Mouse (Mus musculus) limb, embryonic 15.5 days (tissue): ENCODE data around the gene Hcrtr2. TPM values are rescaled to one million over a fixed set of nuclear protein-coding genes. Genes with fewer than 3 reads are reported as not detected.

ENCODE experiments used
- ATAC-seq: fragments of 200-750 bp; cut with Nextera tagmentation; 2 replicates; pipeline ENCODE4 v1.8.0; 2017; ENCODE audit warnings: low read depth, moderate TSS enrichment; ENCODE audit not compliant: insufficient number of reproducible peaks, low FRiP score, low TSS enrichment
- H3K27ac ChIP-seq: fragments of 300-500 bp; sonication (generic); 2 replicates; pipeline ENCODE4 v1.5.1; 2015; ENCODE audit warnings: moderate library complexity, mild to moderate bottlenecking, inconsistent platforms
- H3K27me3 ChIP-seq: fragments of 300-500 bp; sonication (generic); 2 replicates; pipeline ENCODE4 v1.6.1; 2015; ENCODE audit warnings: inconsistent platforms
- H3K36me3 ChIP-seq: fragments of 300-500 bp; sonication (generic); 2 replicates; pipeline ENCODE4 v1.6.1; 2015; ENCODE audit warnings: inconsistent platforms
- H3K4me1 ChIP-seq: fragments of 300-500 bp; sonication (generic); 2 replicates; pipeline ENCODE4 v1.6.1; 2015; ENCODE audit warnings: inconsistent platforms
- H3K4me2 ChIP-seq: fragments of 300-500 bp; sonication (generic); 2 replicates; pipeline ENCODE4 v1.6.1; 2015; ENCODE audit warnings: mild to moderate bottlenecking, inconsistent platforms
- H3K4me3 ChIP-seq: fragments of 300-500 bp; sonication (generic); 2 replicates; pipeline ENCODE4 v1.5.1; 2015; ENCODE audit warnings: mild to moderate bottlenecking, inconsistent platforms
- H3K9ac ChIP-seq: fragments of 300-500 bp; sonication (generic); 2 replicates; pipeline ENCODE4 v1.6.1; 2015; ENCODE audit warnings: inconsistent platforms
- H3K9me3 ChIP-seq: fragments of 300-500 bp; sonication (generic); 2 replicates; pipeline ENCODE4 v1.6.1; 2016; ENCODE audit warnings: inconsistent platforms
- WGBS: fragments of 180-500 bp; shearing (Covaris S2); methylation state at CpG from one replicate; pipeline ENCODE4 v1.1.7; 2015; 5-methylcytosine and 5-hydroxymethylcytosine counted together
- polyA plus RNA-seq: library from polyadenylated mRNA; unstranded; fragments of >200 nt; fragmentation: Nextera tagmentation; extraction: Ambion mirVana; gene quantifications from 2 replicates; pipeline ENCODE4 v1.2.1, GENCODE M21; 2015

The Hcrtr2 gene
- polyA plus RNA-seq, 1 experiment from 2014 or later = 0.09 TPM

GRCm38 (mm10) chr9:76230400-76230799, 93.3 kb downstream of the Hcrtr2 start:
- WGBS = 36% methylated on average over 11 of the region's 11 CpGs
- Histone ChIP-seq H3K27ac (no peak overlapping the region), H3K27me3 (no peaks in the 10 kb centered on the region), H3K9ac (no peak overlapping the region), H3K4me1 (peaks cover 4% of the 10 kb centered on the region; the same call in 1 of the 2 replicates), H3K4me2 (no peak overlapping the region), H3K36me3 (no peaks in the 10 kb centered on the region), H3K4me3 (no peak overlapping the region), H3K9me3 (no peaks in the 10 kb centered on the region)
- ATAC-seq = no peak

GRCm38 (mm10) chr9:76217178-76217975, 106.3 kb downstream of the Hcrtr2 start:
- no peaks in the 10 kb centered on the region for H3K4me1 ChIP-seq
- no peak for ATAC-seq
- H3K27me3 ChIP-seq = no peaks in the 10 kb centered on the region
- no peaks in the 10 kb centered on the region for H3K36me3 ChIP-seq
- no peaks in the 10 kb centered on the region for H3K9me3 ChIP-seq
- H3K4me2 ChIP-seq = no peak overlapping the region
- no peak overlapping the region for H3K27ac ChIP-seq
- 47% methylated on average over 4 of the region's 4 CpGs for WGBS
- no peak overlapping the region for H3K9ac ChIP-seq
- H3K4me3 ChIP-seq = no peak overlapping the region

GRCm38 (mm10) chr9:76214678-76215077, 109.0 kb downstream of the Hcrtr2 start:
- Histone ChIP-seq H3K27ac (no peak overlapping the region), H3K4me3 (no peak overlapping the region)
- ATAC-seq = no peak

GRCm38 (mm10) chr9:76213557-76213956, 110.1 kb downstream of the Hcrtr2 start, which contains the start of gene Gfral:
Gfral (minus strand) TSS chr9:76213657.
- WGBS = 88% methylated on average over 2 of the region's 2 CpGs
- H3K9ac ChIP-seq = no peak within 1 kb of the TSS
- ATAC-seq = no peak
- no peaks in the 10 kb centered on the region for H3K4me1 ChIP-seq
- no peak within 1 kb of the TSS for H3K4me2 ChIP-seq
- H3K4me3 ChIP-seq = no peak within 1 kb of the TSS
- H3K36me3 ChIP-seq = no peaks in the 10 kb centered on the region
- H3K9me3 ChIP-seq = no peaks in the 10 kb centered on the region
- no peaks in the 10 kb centered on the region for H3K27me3 ChIP-seq
- H3K27ac ChIP-seq = no peak within 1 kb of the TSS

More at GRCm38 (mm10) chr9:76214678-76215077, 109.0 kb downstream of the Hcrtr2 start:
- Histone ChIP-seq H3K36me3 (no peaks in the 10 kb centered on the region), H3K27me3 (no peaks in the 10 kb centered on the region), H3K9me3 (no peaks in the 10 kb centered on the region), H3K4me1 (no peaks in the 10 kb centered on the region), H3K4me2 (no peak overlapping the region), H3K9ac (no peak overlapping the region)
- 61% methylated on average over 4 of the region's 4 CpGs for WGBS

- ATAC-seq = no peak
- Histone ChIP-seq H3K27me3 (no peaks in the 10 kb centered on the region), H3K4me1 (no peaks in the 10 kb centered on the region), H3K9me3 (no peaks in the 10 kb centered on the region), H3K4me3 (no peak overlapping the region), H3K27ac (no peak overlapping the region), H3K36me3 (no peaks in the 10 kb centered on the region), H3K9ac (no peak overlapping the region), H3K4me2 (no peak overlapping the region)
- WGBS = 45% methylated on average over 4 of the region's 4 CpGs
Observed at GRCm38 (mm10) chr9:76196917-76197316, 126.7 kb downstream of the Hcrtr2 start.

- Histone ChIP-seq H3K9me3 (no peaks in the 10 kb centered on the region), H3K27ac (no peak overlapping the region), H3K4me2 (no peak overlapping the region), H3K4me1 (no peaks in the 10 kb centered on the region), H3K9ac (no peak overlapping the region), H3K4me3 (no peak overlapping the region), H3K27me3 (no peaks in the 10 kb centered on the region), H3K36me3 (no peaks in the 10 kb centered on the region)
- no peak for ATAC-seq
Observed at GRCm38 (mm10) chr9:76179221-76179620, 144.4 kb downstream of the Hcrtr2 start.

Other genes with a start within 250 kb of the Hcrtr2 start
- not detected in 2 replicates for gene Gfral, start 110.2 kb downstream of the Hcrtr2 start, polyA plus RNA-seq
- gene Fam83b, start 243.3 kb upstream of the Hcrtr2 start, polyA plus RNA-seq = 7.8 and 9.2 TPM in 2 replicates